Mouse (Mus musculus) stomach, postnatal 0 days (tissue): ENCODE results near the gene Cadm1. TPM values are rescaled to one million over a fixed set of nuclear protein-coding genes. Genes with fewer than 3 reads are reported as not detected.
A peak's percentile ranks its signal among the peaks of the same experiment; 100 is the strongest.

Experiments
- ATAC-seq: fragments of 200-750 bp; cut with Nextera tagmentation; 2 replicates; pipeline ENCODE4 v1.8.0; 2017; ENCODE audit not compliant: low FRiP score, low TSS enrichment
- DNase-seq: peaks from one replicate; pipeline ENCODE4 v3.0.0-alpha.2; 2016; ENCODE audit warnings: low spot score
- H3K27ac ChIP-seq: fragments of 300-500 bp; sonication (generic); replicated peaks from 2 replicates; pipeline ENCODE4 v1.5.1; 2014; ENCODE audit warnings: mild to moderate bottlenecking, control low read depth
- H3K27me3 ChIP-seq: fragments of 300-500 bp; sonication (generic); 2 replicates; pipeline ENCODE4 v1.6.1; 2014; ENCODE audit warnings: low read length; ENCODE audit not compliant: control insufficient read depth, insufficient read depth
- H3K36me3 ChIP-seq: fragments of 300-500 bp; sonication (generic); 2 replicates; pipeline ENCODE4 v1.6.1; 2014; ENCODE audit warnings: low read length, mixed read lengths; ENCODE audit not compliant: control insufficient read depth, insufficient read depth
- H3K4me1 ChIP-seq: fragments of 300-500 bp; sonication (generic); replicated peaks from 2 replicates; pipeline ENCODE4 v1.6.1; 2014; ENCODE audit warnings: antibody characterized with exemption; ENCODE audit not compliant: control insufficient read depth, insufficient read depth
- H3K4me2 ChIP-seq: fragments of 300-500 bp; sonication (generic); replicated peaks from 2 replicates; pipeline ENCODE4 v1.6.1; 2014; ENCODE audit warnings: low read depth, mild to moderate bottlenecking, control low read depth, moderate library complexity
- H3K4me3 ChIP-seq: fragments of 300-500 bp; sonication (generic); 2 replicates; pipeline ENCODE4 v1.5.1; 2014; ENCODE audit warnings: low read depth, low read length, control low read depth
- H3K9ac ChIP-seq: fragments of 300-500 bp; sonication (generic); 2 replicates; pipeline ENCODE4 v1.6.1; 2014; ENCODE audit warnings: mild to moderate bottlenecking, low read length, control low read depth, mixed read lengths
- H3K9me3 ChIP-seq: fragments of 300-500 bp; sonication (generic); 2 replicates; pipeline ENCODE4 v1.6.1; 2016; ENCODE audit warnings: low read length; ENCODE audit not compliant: control insufficient read depth
- CTCF ChIP-seq: IDR thresholded peaks from 2 replicates; pipeline ENCODE4 v1.5.1; 2016; ENCODE audit warnings: antibody characterized with exemption, low read depth, mild to moderate bottlenecking, moderate library complexity
- EP300 ChIP-seq: optimal IDR thresholded peaks from 2 replicates; pipeline ENCODE3; 2016; ENCODE audit warnings: antibody characterized with exemption
- WGBS: fragments of 180-500 bp; shearing (Covaris S2); extraction: QIAGEN DNeasy Blood & Tissue Kit; methylation state at CpG from one replicate; pipeline ENCODE4 v1.1.7; 2014; 5-methylcytosine and 5-hydroxymethylcytosine counted together
- polyA plus RNA-seq: library from polyadenylated mRNA; unstranded; fragments of >200 nt; fragmentation: Nextera tagmentation; extraction: Ambion mirVana; gene quantifications from 2 replicates; pipeline ENCODE4 v1.2.1, GENCODE M21; 2015

Gene Cadm1
- polyA plus RNA-seq, 1 experiment from 2014 or later, result 18.3 TPM

DNA sequence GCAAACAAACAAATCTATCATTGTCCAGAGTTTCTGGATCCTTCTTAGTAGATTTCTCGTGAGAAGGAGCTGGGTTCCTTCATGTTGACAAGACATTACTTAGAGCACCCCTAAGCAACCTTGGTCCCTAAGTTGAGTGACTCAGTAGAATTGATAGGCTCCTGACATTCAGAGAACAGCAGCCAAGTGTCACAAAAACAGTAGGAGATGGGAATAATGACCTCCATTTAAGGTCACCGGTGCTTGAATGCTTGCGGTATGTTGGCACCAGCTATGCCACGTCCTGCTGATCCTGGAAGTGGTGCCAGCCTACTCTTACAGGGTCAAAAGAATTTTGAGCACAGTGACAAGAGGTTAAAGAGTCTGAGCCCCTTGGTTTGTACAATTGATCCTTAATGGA, 139.2 kb downstream of the Cadm1 start:
- no peak for TF ChIP-seq CTCF
- TF ChIP-seq EP300, result no peak
- no peak overlapping the region for H3K4me3 ChIP-seq
- DNase-seq, result no peak
- H3K27ac ChIP-seq, result no peak overlapping the region
- no peak overlapping the region for H3K9ac ChIP-seq
- no peaks in the 10 kb centered on the region for H3K9me3 ChIP-seq
- H3K36me3 ChIP-seq, result no peaks in the 10 kb centered on the region
- H3K27me3 ChIP-seq, result no peaks in the 10 kb centered on the region
- no peaks in the 10 kb centered on the region for H3K4me1 ChIP-seq
- H3K4me2 ChIP-seq, result no peak overlapping the region
- ATAC-seq, result no peak
- WGBS, result 80% methylated on average over 4 of the region's 4 CpGs

DNA sequence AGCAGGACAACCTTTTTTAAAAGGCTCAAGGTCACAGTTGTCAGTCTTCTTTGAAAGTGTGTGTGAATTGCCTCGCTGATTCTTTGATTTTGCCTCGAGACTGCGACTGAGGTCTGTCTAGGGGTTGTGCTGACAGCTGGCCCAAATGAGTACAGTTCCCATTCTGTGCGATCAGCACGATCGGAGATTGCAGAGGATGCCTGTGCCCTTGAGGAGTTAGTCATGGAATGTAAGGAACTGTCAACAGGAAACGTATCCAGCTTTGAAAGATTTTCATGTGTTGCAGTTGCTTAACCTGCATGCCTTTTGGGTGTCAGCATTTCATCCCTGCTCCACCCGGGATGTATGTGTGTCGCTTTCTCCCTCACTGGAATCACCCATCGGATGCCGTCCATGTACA, 141.6 kb downstream of the Cadm1 start:
- Histone ChIP-seq H3K4me3 (no peak overlapping the region), H3K27ac (no peak overlapping the region), H3K9ac (no peak overlapping the region), H3K27me3 (no peaks in the 10 kb centered on the region), H3K4me1 (0 out of 2 replicates have a peak, but pooled peaks cover 3% of the 10 kb centered on the region), H3K36me3 (no peaks in the 10 kb centered on the region), H3K4me2 (no peak overlapping the region), H3K9me3 (no peaks in the 10 kb centered on the region)
- DNase-seq (no peak), ATAC-seq (no peak)
- TF ChIP-seq EP300 (no peak), CTCF (no peak)
- WGBS, result 68% methylated on average over 11 of the region's 11 CpGs

DNA sequence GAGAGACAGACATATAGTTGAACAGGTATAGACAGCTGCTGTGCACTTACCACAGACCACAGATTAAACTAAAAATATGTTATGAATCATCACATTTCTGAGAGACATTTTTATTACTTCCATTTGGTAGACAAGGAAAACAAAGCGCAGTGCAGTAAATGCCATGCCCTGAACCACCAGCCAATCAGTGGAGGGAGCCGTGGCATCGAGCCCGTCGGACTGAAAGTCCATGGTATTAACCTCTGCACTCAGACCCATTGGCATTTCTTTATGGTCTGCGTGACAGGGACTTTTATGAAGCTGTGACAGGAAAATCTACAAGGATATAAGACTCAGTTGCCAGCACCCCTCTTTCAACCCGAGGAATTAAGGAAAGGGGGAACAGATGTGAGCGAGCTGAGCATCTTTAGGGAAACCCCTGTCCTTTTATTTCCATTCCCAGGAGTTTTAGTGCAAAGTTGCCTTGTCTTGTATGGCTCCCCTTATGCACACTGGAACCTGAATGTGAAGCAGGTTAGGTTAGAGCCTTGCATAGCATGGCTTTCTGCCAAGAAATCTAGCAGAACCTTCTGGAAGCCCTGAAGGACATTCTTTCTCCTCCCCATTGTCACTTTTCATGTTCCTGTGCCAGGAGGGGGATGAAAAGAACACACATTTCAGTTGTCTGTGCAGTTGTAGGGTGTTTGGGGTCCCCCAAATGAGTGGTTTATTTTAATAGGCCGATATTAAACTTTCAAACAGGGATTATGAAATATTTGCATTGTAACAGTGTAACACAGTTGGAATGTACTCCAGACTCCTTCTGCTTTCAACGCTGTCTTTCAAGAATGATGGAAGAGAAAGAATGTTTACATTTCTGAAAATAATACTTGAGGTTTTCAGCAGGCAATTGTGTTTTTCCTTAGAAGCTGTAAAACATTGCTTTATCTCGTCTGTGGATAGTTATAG, 145.1 kb downstream of the Cadm1 start:
- Histone ChIP-seq H3K27ac (no peak overlapping the region), H3K4me1 (0 out of 2 replicates have a peak, but pooled peaks cover 3% of the 10 kb centered on the region), H3K4me3 (no peak overlapping the region), H3K9ac (no peak overlapping the region), H3K9me3 (no peaks in the 10 kb centered on the region), H3K36me3 (no peaks in the 10 kb centered on the region), H3K4me2 (no peak overlapping the region), H3K27me3 (no peaks in the 10 kb centered on the region)
- ATAC-seq (no peak), DNase-seq (no peak)
- 41% methylated on average over 11 of the region's 11 CpGs for WGBS
- TF ChIP-seq EP300, result no peak
- no peak for TF ChIP-seq CTCF

DNA sequence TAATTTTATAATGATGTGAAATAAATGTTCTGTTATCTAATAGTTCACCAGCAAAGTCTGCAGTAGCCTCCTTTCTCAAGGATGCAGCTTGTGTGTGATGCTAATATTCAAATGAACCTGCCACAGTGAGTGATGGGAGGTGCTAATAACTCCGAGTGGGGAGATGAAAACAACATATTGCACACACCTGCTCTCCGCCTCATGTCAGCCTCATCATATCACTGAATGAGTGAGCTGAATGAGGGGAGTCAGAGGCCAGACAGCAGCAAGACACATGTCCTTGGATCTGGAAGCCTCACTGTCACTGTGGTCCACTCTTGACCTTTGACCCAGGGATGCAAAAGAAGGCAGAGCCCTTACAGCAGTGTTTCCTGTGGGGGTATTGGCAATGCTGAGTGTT, 156.9 kb downstream of the Cadm1 start:
- DNase-seq (no peak), ATAC-seq (no peak)
- H3K4me2 ChIP-seq, result no peak overlapping the region
- no peaks in the 10 kb centered on the region for H3K36me3 ChIP-seq
- no peaks in the 10 kb centered on the region for H3K9me3 ChIP-seq
- H3K9ac ChIP-seq, result no peak overlapping the region
- no peaks in the 10 kb centered on the region for H3K27me3 ChIP-seq
- no peak overlapping the region for H3K4me3 ChIP-seq
- no peak overlapping the region for H3K27ac ChIP-seq
- 84% methylated on average over 2 of the region's 2 CpGs for WGBS
- TF ChIP-seq EP300 (no peak), CTCF (no peak)
- H3K4me1 ChIP-seq, result no peaks in the 10 kb centered on the region

DNA sequence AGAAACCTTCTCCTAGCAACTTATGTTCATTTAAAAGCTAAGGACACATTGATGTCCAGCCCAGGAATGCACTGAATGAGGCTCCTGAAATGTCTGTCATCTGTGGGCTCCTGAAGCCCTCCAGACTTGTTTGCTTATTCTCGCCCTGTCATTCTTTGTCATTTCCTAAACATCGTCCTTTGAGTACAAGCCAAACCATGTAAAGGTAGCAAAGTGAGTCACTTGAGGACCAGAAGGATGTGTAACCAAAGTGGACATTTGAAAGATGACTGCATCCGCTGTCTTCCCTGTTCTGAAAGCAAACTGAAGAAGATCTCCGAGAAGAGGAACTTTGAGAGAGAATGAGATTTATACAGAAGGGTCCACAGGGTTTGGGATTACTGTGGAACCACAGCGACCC, 157.6 kb downstream of the Cadm1 start:
- ATAC-seq (no peak), DNase-seq (no peak)
- H3K4me1 ChIP-seq, result no peaks in the 10 kb centered on the region
- H3K36me3 ChIP-seq, result no peaks in the 10 kb centered on the region
- H3K27me3 ChIP-seq, result no peaks in the 10 kb centered on the region
- no peak overlapping the region for H3K4me2 ChIP-seq
- no peak overlapping the region for H3K9ac ChIP-seq
- no peak overlapping the region for H3K4me3 ChIP-seq
- TF ChIP-seq EP300 (no peak), CTCF (no peak)
- no peak overlapping the region for H3K27ac ChIP-seq
- 77% methylated on average over 5 of the region's 5 CpGs for WGBS
- H3K9me3 ChIP-seq, result no peaks in the 10 kb centered on the region

DNA sequence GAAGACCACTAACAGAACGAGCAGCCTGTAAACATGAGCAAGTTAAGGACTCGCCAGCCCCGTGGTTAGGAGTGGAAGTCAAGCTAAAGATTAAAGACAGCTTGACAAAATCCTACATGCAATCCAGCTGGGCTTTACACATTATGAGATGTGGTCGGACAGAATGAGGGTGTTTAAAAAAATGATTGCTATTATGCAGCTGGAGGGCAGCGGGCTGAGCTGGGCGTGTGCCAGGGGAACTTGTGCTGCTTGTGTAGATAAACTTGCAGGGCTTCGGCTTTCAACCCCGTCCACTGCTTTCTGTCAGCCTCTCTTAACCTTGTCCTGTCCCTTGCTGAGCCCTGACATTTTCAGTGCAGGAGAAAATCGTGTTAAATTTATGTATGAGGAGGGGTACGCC, 158.3 kb downstream of the Cadm1 start:
- no peak overlapping the region for H3K4me3 ChIP-seq
- H3K9me3 ChIP-seq, result no peaks in the 10 kb centered on the region
- DNase-seq (peak; percentile 53), ATAC-seq (no peak)
- H3K9ac ChIP-seq, result no peak overlapping the region
- no peaks in the 10 kb centered on the region for H3K36me3 ChIP-seq
- no peak overlapping the region for H3K4me2 ChIP-seq
- TF ChIP-seq EP300 (no peak), CTCF (no peak)
- H3K4me1 ChIP-seq, result no peaks in the 10 kb centered on the region
- H3K27me3 ChIP-seq, result no peaks in the 10 kb centered on the region
- WGBS, result 21% methylated on average over 10 of the region's 10 CpGs
- H3K27ac ChIP-seq, result no peak overlapping the region
